Mouse (Mus musculus): ENCODE data around the gene Rnf182.

Gene Rnf182

DNA sequence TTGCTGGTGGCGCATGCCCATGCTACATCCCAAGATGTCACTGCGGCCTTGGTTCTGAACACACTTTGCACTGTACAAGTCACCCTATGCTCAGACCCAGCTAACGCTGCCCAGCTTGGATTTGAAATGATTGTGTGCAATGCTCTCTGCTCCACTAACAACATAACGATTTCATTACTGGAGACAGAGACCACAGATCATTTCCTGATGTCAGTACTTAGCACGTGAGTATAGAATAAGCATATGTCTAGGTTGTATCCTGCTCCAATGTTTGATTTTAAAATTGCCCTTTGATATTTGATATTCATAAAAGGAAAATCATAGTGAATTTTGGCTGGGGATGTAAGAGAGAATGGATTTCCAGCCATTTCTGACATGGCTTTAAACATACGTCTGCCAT lies 3.5 kb upstream of the Rnf182 start:
- no peak for DNase-seq (ENCODE audit: low spot score in 2 of 2)

DNA sequence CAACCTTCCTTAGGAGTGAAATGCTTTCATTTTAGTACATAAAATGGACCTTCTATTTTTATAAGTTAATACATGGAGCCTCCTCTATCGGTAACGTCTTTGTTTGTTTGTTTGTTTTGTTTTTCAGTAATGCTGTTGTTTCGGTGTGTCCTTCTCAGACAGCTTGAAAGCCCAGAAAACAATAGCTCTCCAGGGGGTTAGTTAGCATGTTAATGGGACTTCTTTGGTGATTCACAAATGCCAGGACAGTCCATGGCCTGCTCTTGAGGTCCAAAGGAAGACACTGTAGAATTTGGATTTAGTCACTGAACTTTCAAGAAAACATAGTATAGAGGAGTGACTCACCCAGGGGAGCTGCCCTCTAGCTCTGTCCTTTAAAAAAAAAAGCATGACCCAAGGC lies 843 bp upstream of the Rnf182 start:
- DNase-seq (ENCODE audit: low spot score in 2 of 2): no peak

DNA sequence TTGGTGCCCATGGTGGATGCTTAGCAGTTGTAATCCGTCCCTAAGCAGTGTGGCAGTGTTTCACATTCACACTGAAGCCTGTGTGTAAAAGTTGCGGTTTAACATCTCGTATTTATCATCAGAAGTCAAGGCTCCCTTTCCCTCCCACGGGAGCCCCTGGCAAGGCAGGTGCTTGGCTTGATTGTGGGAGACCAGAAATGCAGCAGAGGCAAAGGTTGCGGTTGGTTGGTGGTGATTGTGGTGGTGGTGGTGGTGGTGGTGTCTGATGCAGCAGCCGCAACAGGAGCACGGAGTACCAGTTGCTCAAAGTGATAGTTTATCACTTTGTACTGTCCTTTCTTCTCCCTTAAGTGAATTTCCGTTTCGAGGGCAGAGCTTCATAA lies 325 bp upstream of the Rnf182 start:
- DNase-seq (ENCODE audit: low spot score in 2 of 2): no peak

DNA sequence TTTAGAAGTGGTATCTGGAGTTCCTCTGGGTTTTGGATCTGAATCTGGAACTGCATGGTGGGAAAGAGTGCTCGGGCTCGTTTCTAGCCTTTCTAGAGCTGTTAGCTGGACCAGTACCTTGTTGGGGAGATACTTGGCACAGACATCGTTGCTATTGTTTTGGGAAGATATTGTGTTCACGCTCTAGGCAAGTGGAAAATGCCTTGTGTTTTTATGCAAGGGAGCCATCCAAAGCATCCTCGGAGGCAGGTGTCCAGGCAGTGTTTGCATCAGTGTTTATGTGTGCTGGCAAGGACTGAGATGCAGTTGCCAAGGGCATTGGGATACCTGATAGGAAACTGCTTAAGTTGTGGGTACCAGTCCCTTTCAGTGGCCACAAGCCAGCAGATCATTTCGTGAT lies 1.0 kb downstream of the Rnf182 start:
- no peak for DNase-seq (ENCODE audit: low spot score in 2 of 2)

DNA sequence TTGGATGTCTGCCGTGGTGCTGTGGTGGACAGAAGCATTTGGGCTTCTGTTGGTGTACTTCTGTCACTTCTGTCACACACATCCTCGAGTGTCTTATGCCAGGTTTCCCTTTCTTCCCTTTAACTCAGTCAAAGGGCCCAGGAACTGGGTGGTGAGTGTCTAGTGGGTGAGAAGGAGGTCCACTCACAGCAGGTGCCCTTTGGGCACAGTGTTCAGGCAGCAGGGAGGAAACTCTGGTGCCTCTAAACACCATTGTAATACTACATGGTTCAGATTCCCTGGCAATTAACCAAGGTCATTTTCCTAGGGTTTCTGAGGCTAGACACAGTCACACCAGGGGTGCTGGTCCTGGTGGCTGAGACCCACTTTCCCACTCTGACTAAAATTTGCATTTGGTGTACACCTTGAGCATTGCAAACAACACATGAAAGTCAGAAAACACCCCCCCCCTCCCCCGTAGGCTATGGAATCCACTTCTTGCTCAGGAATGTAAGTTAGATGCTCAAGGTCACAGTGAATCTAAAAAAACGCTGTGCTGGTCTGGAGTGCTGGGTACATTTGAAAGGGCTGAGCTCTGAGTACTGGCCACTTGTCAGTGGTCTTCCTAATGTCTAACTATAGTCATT lies 4.2 kb downstream of the Rnf182 start:
- DNase-seq (ENCODE audit: low spot score in 2 of 2): no peak

DNA sequence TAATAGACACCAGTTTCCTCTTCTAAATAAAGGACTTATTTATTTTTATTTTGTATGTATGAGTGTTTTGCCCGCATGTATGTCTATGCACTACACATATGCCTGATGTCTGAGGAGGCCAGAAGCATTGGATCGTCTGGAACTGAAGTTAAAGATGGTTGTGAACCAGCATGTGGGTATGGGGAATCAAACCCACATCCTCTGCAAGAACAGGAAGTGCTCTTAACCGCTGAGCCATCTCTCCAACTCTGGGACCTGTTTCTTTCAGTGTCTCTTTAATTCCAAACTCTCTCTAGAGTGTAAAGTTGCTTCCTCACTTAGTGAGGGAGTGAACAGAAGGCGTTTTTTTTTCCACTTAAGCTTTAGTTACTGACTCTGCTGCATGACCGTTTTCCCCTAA lies 12.4 kb downstream of the Rnf182 start:
- DNase-seq (ENCODE audit: low spot score in 2 of 2): no peak

DNA sequence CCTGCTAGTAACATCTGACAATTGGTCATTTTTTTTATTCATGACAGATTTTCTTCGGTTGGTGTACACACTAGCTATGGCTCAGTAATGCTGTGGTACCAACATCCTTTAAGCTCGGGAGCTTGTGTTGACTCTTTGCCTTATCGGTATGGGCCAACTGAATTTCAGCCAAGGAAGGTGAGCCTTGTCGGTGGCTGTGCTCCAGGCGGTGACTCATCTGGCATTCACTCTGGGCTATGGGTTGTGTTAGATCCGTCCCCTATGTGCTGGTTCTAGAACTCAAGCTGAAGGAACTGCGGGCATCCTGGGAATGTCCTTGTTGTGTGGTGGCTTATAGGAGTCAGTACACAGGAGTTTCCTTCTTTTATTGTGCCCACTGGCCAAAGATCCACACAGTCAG lies 14.3 kb downstream of the Rnf182 start:
- DNase-seq (ENCODE audit: low spot score in 2 of 2): no peak

DNA sequence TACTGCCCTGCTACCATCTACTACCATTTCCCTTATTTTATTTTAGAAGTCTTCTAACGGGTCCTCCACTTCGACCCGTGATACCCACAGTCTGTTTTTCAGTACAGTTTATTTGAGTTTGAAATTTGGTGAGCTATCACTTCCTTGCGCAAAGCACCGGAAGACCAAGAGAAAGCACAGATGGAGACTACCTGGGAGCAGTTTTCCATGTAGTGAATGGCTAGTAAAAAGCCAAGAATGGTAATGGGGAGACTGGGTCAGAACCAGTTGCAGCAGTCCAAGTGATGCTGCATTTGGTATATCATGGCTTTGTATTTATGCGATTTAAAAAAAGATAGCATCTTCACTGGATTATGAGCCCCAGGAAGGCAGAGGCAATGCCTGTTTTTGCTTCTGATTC lies 15.8 kb downstream of the Rnf182 start:
- DNase-seq (ENCODE audit: low spot score in 2 of 2): no peak

DNA sequence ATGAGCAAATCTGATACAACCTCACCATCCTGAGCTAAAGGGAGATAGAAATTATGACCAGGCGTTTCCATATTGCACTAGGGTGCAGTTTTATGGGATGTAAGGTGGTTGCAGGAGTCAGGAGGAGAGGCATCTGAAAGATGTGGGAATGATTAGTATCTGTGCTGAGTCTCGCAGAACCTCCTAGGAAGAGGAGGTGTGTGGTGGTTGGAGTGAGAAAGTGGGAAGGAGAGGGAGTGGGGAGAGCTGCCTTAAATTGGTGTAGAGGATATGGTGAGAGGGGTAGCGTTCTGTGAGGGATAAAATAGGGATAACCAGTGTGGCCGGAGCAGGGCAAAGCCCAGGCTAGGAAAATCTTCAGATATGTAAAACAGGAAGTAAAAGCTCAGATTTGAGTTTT lies 17.5 kb downstream of the Rnf182 start:
- no peak for DNase-seq (ENCODE audit: low spot score in 2 of 2)

DNA sequence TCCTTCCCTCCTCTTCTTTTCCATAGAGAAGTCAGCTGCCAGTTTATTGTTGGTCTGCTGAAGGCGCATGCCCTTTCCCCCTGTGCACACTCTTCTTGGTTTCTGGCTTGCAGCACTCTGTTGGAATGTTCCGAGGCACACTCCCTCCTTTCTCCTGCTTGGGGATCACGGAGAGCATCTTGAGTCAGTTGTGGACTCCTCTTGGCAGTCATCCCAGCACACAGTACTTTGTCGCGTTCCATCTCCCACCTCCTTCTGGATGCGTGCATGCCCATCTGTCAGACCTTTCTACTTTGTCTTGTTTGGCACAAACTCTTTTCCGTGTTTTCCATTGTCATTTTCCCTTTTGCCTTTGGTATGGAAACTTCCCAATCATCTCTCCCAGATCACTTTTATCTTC lies 22.2 kb downstream of the Rnf182 start:
- peak in 1 of 2 experiments; percentile 62 for DNase-seq (ENCODE audit: low spot score in 2 of 2)

DNA sequence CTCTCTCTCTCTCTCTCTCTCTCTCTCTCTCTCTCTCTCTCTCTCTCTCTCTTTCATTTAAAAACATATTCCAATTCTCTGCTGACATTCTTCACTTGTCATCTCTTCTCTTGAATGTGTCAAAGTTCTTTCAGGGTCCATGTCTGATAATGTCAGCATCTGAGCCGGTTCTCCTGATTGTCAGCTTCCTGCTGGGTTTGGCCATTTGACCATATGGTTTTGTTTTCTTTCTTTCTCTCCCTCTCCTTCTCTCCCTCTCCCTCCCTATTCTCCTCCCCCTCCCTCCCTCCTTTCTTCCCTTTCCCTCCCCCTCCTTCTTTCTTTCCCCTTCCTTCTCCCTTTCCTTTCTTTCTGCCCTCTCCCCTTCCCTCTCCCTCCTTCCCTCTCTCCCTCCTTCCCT lies 29.5 kb downstream of the Rnf182 start:
- no peak for DNase-seq (ENCODE audit: low spot score in 2 of 2)

DNA sequence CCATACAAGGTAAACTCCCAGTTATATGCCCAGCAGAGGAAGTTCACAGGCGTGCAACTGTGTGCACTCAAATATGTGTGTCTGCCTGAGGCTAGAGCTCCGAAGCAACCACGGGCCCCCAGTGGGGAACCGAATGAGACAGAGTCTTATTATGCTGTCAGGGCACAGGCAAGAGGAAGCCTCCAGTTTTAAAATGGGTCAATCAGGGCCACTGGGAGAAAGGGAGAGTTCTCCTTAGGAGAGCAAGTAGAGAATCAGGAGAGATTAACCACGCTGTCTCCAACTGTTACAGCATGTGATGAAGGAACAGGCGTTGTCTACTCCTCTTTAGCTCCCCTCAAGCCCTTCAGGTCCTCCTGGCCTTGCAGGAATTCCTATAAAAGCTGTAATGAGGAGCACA lies 33.0 kb downstream of the Rnf182 start:
- DNase-seq (ENCODE audit: low spot score in 2 of 2): no peak

DNA sequence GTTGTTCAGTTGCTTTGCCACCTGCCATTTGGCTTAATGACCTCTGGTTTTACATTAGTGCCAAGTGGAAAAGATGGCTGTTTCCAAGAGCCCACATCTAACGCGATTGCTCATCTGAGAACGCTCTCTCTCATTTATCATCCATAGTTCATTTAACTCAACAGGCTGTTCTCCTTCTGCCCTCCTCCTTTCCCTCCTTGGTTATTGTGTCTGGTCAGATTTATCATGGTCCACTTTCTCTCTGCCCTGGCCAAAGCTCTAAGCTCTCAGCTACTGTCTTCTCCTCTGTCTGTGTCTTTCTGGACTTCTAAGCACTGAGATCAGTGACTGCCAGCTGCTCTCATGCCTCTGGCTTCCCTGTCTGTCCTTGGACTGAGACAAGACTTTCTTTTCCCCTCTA lies 35.8 kb downstream of the Rnf182 start:
- no peak for DNase-seq (ENCODE audit: low spot score in 2 of 2)

DNA sequence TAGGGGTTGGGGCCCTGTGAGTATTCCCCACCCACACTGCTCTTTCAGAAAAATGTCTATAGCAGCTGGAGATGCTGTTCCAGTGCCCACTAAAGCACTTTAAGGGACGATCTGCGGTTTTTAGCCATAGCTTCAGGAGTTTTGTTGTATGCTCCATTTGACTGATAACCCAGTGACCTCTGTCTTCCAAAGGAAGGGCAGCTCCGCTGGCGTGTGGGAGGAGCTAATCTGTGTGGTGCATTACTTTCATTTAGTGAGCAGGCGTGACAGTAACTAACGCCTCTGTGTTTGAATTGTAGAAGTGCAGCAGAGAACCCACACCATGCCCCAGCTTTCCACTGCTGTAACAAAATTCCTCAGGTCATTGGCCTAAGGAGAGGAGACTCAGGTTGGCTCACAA lies 38.6 kb downstream of the Rnf182 start:
- no peak for DNase-seq (ENCODE audit: low spot score in 2 of 2)

DNA sequence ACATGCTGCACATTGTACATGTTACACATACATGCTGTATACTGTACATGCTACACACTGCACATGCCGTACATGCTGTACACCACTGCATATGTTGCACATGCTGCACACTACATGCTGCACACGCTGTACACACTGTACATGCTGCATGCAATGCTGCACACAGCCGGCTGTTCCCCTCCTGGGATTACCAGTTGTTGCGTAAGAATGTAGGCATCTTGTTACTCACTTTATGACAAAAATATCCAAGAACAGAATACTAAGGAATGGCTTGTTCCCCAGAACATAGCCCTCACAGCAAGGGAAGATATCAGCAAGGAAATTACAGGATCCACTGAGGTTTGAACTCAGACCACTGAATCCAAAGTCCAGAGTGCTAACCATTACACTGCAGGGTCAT lies 47.7 kb downstream of the Rnf182 start:
- no peak for DNase-seq (ENCODE audit: low spot score in 2 of 2)

DNA sequence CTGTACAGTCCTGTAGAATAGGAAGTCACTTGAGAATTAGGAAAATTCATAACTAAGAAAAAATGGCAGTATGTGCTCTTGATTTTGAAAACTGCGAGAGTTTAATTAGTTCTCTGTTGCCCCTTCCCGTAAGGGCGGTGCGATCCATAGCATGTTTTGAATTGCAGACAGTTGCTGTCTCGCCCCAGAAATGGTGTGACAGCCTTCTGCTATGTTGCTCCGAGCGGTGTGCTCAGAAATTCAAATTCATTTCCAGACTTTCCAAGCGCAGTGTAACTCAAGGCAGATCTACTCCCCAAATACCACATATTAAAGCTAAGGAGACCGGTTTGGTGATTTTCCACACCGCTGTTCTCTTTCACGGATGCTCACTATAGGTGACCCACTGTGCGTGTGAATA lies 50.6 kb downstream of the Rnf182 start:
- no peak for DNase-seq (ENCODE audit: low spot score in 2 of 2)

DNA sequence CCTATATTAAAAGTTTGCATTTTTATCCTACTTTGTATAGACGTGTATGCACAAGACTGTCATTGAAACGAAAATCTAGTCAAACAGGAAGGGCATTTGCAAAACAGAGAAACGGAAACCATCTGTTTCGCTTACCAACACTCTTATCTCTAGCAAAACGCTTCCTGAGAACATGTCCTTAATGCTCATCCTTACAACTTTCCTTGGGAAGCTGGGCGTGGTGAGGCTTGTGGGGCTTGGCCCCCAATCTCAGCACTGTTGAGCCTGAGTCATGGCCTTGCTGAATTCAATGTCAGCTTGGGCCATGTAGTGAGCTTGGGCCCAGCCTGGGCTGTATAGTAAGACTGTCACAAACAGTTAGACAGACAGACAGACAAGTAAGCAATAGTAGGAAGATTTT lies 51.4 kb downstream of the Rnf182 start:
- DNase-seq (ENCODE audit: low spot score in 2 of 2): no peak

DNA sequence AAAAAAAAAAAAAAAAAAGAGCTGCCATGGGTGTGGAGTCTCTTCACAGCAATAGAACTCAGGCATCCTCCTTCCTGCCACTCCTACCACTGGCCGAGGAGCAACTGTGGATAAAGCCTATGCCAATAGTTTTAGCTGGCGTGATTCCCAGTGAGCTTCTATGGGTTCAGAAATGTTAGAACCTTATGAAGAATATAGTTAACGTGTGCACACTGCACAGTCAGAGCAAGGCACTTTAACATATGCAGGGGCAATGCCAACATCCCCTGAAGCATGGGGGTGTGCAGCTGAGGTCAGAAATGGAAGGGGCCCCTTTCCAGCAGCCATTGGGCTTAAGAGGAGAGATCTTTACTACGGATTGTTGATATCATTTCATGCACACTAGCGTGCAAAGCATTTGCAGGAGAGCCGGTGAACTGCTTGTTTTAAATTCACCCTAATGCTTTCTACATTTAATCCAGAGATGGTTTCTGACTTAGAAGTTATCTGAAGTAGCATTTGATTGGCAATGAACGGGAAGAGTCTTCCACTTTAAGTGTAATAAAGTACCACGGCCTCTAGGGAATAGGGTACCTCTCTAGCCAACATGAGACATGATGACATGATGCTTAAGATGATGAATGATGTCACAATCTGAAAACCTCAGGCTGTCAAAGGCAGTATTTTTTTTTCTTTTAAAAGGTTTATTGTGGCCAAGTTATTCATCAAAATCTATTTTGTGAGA lies 61.8 kb downstream of the Rnf182 start:
- no peak for DNase-seq (ENCODE audit: low spot score in 2 of 2)

DNA sequence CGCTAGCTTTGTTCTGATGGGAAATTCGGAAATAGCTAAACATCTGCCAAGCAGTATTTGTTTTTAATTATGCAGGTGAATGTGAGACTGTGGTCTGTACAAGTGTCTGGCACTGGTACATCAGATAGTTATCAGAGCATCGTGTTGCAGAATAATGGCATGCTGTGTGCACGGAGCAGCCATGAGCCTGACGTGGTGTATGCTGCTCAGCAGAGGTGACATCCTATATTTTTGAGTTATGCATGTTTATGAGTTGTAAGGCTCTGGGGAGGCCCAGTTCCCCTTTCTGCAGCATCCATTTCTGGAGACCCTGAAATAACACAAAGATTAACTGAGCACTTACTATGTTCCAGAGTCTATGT lies 62.4 kb downstream of the Rnf182 start:
- no peak for DNase-seq (ENCODE audit: low spot score in 2 of 2)

DNA sequence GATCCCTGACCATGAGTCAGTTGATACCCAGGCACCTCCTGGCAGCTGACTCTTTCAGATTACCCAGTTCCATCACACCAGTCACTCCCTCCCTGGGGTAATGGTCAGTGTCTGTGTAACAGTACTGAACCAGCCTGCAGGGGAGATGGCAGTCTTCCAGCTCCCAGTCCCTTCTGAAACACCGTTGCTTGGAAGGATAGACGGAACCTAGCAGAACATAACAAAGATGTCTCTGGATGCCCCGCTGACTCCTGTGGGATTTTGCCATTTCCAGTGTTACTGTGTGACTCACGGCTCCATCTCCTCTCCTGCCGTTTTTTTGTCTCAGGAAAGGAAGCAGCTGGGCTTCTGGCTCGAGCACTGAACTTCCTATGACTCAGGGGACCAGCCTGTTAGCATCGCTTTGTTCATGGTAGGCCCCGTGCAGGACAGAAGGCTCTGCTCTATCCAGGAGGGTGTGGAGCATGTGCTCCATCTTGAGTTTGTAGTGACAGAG lies 69.0 kb downstream of the Rnf182 start:
- DNase-seq (ENCODE audit: low spot score in 2 of 2): peak in 1 of 2 experiments; percentile 34

DNA sequence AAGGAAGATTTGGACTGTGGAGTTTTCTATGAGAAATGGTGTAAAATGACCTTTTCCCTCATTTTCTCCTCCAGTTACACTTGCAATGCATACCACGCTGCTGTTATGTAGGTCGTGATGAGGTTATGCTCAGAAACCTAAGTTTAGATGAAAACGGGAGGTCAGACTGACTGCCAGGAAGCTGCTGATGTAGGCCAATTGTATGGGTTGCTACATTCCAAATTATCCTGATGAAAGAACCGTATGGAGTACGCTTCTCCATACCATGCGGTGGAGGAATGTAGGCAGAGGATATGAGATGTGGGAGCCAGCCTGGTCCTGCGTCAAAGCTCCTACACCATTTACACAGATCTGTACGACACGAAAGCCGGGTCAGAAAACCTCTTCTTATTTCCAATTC lies 72.6 kb downstream of the Rnf182 start:
- no peak for DNase-seq (ENCODE audit: low spot score in 2 of 2)

DNA sequence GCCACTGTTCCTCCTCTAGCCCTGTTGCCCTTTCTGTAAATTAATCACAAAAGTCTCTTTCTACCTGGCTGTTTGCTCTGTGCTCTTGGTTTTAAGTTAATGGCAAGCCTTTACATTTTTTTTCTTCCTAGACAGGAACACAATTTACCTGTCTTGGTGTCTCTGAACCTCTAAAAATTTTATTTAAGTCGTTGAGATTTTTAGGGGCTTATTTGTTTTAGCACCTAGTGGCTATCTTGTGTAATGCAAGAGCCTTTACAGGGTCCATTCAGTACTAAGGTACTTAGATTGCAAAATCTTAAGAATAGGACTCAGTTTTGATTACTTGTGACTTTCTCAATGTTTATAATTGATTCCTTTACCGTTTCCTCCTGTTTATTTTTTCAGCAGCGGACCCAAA lies 76.2 kb downstream of the Rnf182 start:
- DNase-seq (ENCODE audit: low spot score in 2 of 2): no peak

DNA sequence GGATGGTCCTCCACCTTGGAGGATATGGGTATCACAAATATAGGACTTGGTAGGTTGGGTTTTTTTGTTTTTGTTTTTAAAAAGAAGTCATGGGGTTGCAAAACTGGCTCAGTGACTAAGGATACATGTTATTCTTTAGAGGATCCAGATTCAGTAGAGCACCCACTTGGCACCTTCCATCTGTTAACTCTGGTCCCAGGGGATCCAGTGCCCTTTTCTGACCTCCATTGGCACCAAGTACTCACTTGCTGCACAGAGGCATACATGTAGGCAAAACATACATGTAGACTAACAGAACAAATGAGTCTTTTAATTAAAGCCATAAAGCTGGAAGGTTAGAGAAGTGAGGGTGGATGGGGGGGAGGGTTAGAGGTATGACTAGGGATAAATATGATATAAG lies 80.0 kb downstream of the Rnf182 start:
- DNase-seq (ENCODE audit: low spot score in 2 of 2): no peak

DNA sequence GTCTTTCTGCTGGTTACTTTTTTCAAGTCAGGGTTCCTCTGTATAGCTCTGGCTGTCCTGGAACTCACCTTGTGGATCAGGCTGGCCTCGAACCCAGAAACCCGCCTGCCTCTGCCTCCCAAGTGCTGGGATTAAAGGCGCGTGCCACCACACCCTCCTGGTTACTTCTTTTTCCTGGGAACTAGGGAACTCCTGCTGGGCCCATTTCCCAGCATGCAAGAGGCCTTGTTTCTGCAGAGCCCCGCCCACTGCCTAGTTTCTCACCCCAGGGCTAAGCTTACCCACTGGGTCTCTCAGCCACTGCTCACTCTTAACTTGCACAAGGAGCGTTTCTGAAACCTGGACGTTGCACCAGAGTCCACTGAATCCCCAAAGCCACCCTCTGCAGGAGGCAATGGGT lies 80.5 kb downstream of the Rnf182 start:
- DNase-seq (ENCODE audit: low spot score in 2 of 2): no peak

Data from left cerebral cortex, adult 9 months (tissue).